Mouse (Mus musculus): ENCODE measurements around the gene U2af2. TPM values are rescaled to one million over a fixed set of nuclear protein-coding genes. Genes with fewer than 3 reads are reported as not detected.

Gene U2af2
- polyA plus RNA-seq, 1 experiment, result 150 TPM

- Histone ChIP-seq H3K4me1 (ENCODE audit: control insufficient read depth, insufficient read depth, insufficient read length, low read length) (peaks cover 9% of the 10 kb centered on the region), H3K27me3 (ENCODE audit: control insufficient read depth, insufficient read depth, low read length) (peaks cover 42% of the 10 kb centered on the region), H3K36me3 (ENCODE audit: control insufficient read depth, insufficient read depth, low read length) (no peaks in the 10 kb centered on the region), H3K27ac (ENCODE audit: insufficient read depth, low read depth, low read length) (no peak overlapping the region), H3K4me3 (ENCODE audit: low read depth, low read length) (no peak overlapping the region)
- no peak for TF ChIP-seq POLR2A (IDR thresholded peaks at IDR 0.05; ENCODE audit: low read depth, low read length)
- no peak for TF ChIP-seq CTCF (IDR thresholded peaks at IDR 0.05; ENCODE audit: extremely low read depth, insufficient read length, insufficient replicate concordance, low read depth, low read length)
- 45% methylated on average over 11 of the region's 11 CpGs for WGBS
These were observed 4.1 kb upstream of the U2af2 start for GRCm38 (mm10) chr7:5057804-5058203.

GRCm38 (mm10) chr7:5058631-5059030 lies 3.3 kb upstream of the U2af2 start:
- H3K36me3 ChIP-seq (ENCODE audit: control insufficient read depth, insufficient read depth, low read length), result no peaks in the 10 kb centered on the region
- no peak overlapping the region for H3K4me3 ChIP-seq (ENCODE audit: low read depth, low read length)
- TF ChIP-seq POLR2A (IDR thresholded peaks at IDR 0.05; ENCODE audit: low read depth, low read length) (no peak), CTCF (IDR thresholded peaks at IDR 0.05; ENCODE audit: extremely low read depth, insufficient read length, insufficient replicate concordance, low read depth, low read length) (no peak)
- H3K4me1 ChIP-seq (ENCODE audit: control insufficient read depth, insufficient read depth, insufficient read length, low read length), result peaks cover 7% of the 10 kb centered on the region; the same call in 1 of the 2 replicates
- peaks cover 34% of the 10 kb centered on the region for H3K27me3 ChIP-seq (ENCODE audit: control insufficient read depth, insufficient read depth, low read length)
- WGBS, result 100% methylated on average over 1 of the region's 1 CpGs
- no peak overlapping the region for H3K27ac ChIP-seq (ENCODE audit: insufficient read depth, low read depth, low read length)

GRCm38 (mm10) chr7:5059421-5059820 lies 2.5 kb upstream of the U2af2 start:
- no peak overlapping the region for H3K4me3 ChIP-seq (ENCODE audit: low read depth, low read length)
- H3K4me1 ChIP-seq (ENCODE audit: control insufficient read depth, insufficient read depth, insufficient read length, low read length), result peaks cover 9% of the 10 kb centered on the region
- no peaks in the 10 kb centered on the region for H3K36me3 ChIP-seq (ENCODE audit: control insufficient read depth, insufficient read depth, low read length)
- no peak for TF ChIP-seq CTCF (IDR thresholded peaks at IDR 0.05; ENCODE audit: extremely low read depth, insufficient read length, insufficient replicate concordance, low read depth, low read length)
- no peak for TF ChIP-seq POLR2A (IDR thresholded peaks at IDR 0.05; ENCODE audit: low read depth, low read length)
- H3K27me3 ChIP-seq (ENCODE audit: control insufficient read depth, insufficient read depth, low read length), result peaks cover 26% of the 10 kb centered on the region
- 92% methylated on average over 12 of the region's 12 CpGs for WGBS
- H3K27ac ChIP-seq (ENCODE audit: insufficient read depth, low read depth, low read length), result no peak overlapping the region

- TF ChIP-seq POLR2A (IDR thresholded peaks at IDR 0.05; ENCODE audit: low read depth, low read length) (no peak), CTCF (IDR thresholded peaks at IDR 0.05; ENCODE audit: extremely low read depth, insufficient read length, insufficient replicate concordance, low read depth, low read length) (peak; percentile 72)
- H3K27ac ChIP-seq (ENCODE audit: insufficient read depth, low read depth, low read length), result peak overlapping the region; percentile 87; the same call in 1 of the 2 replicates
- under 1% methylated on average over 27 of the region's 27 CpGs for WGBS
- peaks cover 19% of the 10 kb centered on the region for H3K27me3 ChIP-seq (ENCODE audit: control insufficient read depth, insufficient read depth, low read length)
- no peaks in the 10 kb centered on the region for H3K36me3 ChIP-seq (ENCODE audit: control insufficient read depth, insufficient read depth, low read length)
- H3K4me3 ChIP-seq (ENCODE audit: low read depth, low read length), result peak overlapping the region; percentile 90
- peaks cover 9% of the 10 kb centered on the region for H3K4me1 ChIP-seq (ENCODE audit: control insufficient read depth, insufficient read depth, insufficient read length, low read length)
These were observed 1.7 kb upstream of the U2af2 start for GRCm38 (mm10) chr7:5060239-5060731.

GRCm38 (mm10) chr7:5060944-5061773 lies 784 bp upstream of the U2af2 start:
- no peak; the same call in 1 of the 2 replicates for TF ChIP-seq POLR2A (IDR thresholded peaks at IDR 0.05; ENCODE audit: low read depth, low read length)
- peak; percentile 68; the same call in 1 of the 2 replicates for TF ChIP-seq CTCF (IDR thresholded peaks at IDR 0.05; ENCODE audit: extremely low read depth, insufficient read length, insufficient replicate concordance, low read depth, low read length)
- H3K36me3 ChIP-seq (ENCODE audit: control insufficient read depth, insufficient read depth, low read length), result peaks cover 3% of the 10 kb centered on the region; the same call in 1 of the 2 replicates
- peaks cover 13% of the 10 kb centered on the region for H3K27me3 ChIP-seq (ENCODE audit: control insufficient read depth, insufficient read depth, low read length)
- peak overlapping the region; percentile 90 for H3K4me3 ChIP-seq (ENCODE audit: low read depth, low read length)
- H3K4me1 ChIP-seq (ENCODE audit: control insufficient read depth, insufficient read depth, insufficient read length, low read length), result peaks cover 9% of the 10 kb centered on the region
- H3K27ac ChIP-seq (ENCODE audit: insufficient read depth, low read depth, low read length), result peak overlapping the region; percentile 100
- WGBS, result under 1% methylated on average over 60 of the region's 60 CpGs

GRCm38 (mm10) chr7:5062360-5063001 lies 538 bp downstream of the U2af2 start:
- no peak for TF ChIP-seq CTCF (IDR thresholded peaks at IDR 0.05; ENCODE audit: extremely low read depth, insufficient read length, insufficient replicate concordance, low read depth, low read length)
- TF ChIP-seq POLR2A (IDR thresholded peaks at IDR 0.05; ENCODE audit: low read depth, low read length), result no peak
- peaks cover 14% of the 10 kb centered on the region for H3K36me3 ChIP-seq (ENCODE audit: control insufficient read depth, insufficient read depth, low read length)
- under 1% methylated on average over 50 of the region's 51 CpGs for WGBS

GRCm38 (mm10) chr7:5064886-5065285 lies 2.9 kb downstream of the U2af2 start:
- no peaks in the 10 kb centered on the region for H3K27me3 ChIP-seq (ENCODE audit: control insufficient read depth, insufficient read depth, low read length)
- H3K4me1 ChIP-seq (ENCODE audit: control insufficient read depth, insufficient read depth, insufficient read length, low read length), result peaks cover 10% of the 10 kb centered on the region
- H3K27ac ChIP-seq (ENCODE audit: insufficient read depth, low read depth, low read length), result no peak overlapping the region
- 78% methylated on average over 6 of the region's 6 CpGs for WGBS
- peaks cover 38% of the 10 kb centered on the region for H3K36me3 ChIP-seq (ENCODE audit: control insufficient read depth, insufficient read depth, low read length)
- TF ChIP-seq CTCF (IDR thresholded peaks at IDR 0.05; ENCODE audit: extremely low read depth, insufficient read length, insufficient replicate concordance, low read depth, low read length), result no peak
- TF ChIP-seq POLR2A (IDR thresholded peaks at IDR 0.05; ENCODE audit: low read depth, low read length), result no peak
- H3K4me3 ChIP-seq (ENCODE audit: low read depth, low read length), result no peak overlapping the region

More at GRCm38 (mm10) chr7:5062360-5063001, 538 bp downstream of the U2af2 start:
- Histone ChIP-seq H3K27me3 (ENCODE audit: control insufficient read depth, insufficient read depth, low read length) (peaks cover 3% of the 10 kb centered on the region; the same call in 1 of the 2 replicates), H3K27ac (ENCODE audit: insufficient read depth, low read depth, low read length) (peak overlapping the region; percentile 77), H3K4me3 (ENCODE audit: low read depth, low read length) (peak overlapping the region; percentile 90), H3K4me1 (ENCODE audit: control insufficient read depth, insufficient read depth, insufficient read length, low read length) (peaks cover 10% of the 10 kb centered on the region)

All from small intestine, adult 2 months (tissue).